Mouse (Mus musculus): ENCODE measurements around the gene Lyz1. TPM values are rescaled to one million over a fixed set of nuclear protein-coding genes. Genes with fewer than 3 reads are reported as not detected.

The Lyz1 gene
- total RNA-seq, 2 experiments from 2014 or later, result 15.0 to 32.1 TPM

Other genes starting within 250 kb of the Lyz1 start
- gene Lrrc10, start 247.5 kb downstream of the Lyz1 start, total RNA-seq (2021), result not detected
- 100 to 1,000 TPM; 211 to 254 TPM for gene Cct2, start 229.1 kb downstream of the Lyz1 start, total RNA-seq (2021)
- gene Frs2, start 144.3 kb downstream of the Lyz1 start, total RNA-seq (2021), result 10 to 100 TPM; 20.5 to 25.4 TPM
- 10 to 100 TPM; 34.5 to 43.1 TPM for gene Yeats4, start 68.4 kb downstream of the Lyz1 start, total RNA-seq (2021)
- not detected for gene 9530003J23Rik, start 54.2 kb downstream of the Lyz1 start, total RNA-seq (2021)
- 100 to 1,000 TPM; 173 to 444 TPM for gene Lyz2, start 10.5 kb downstream of the Lyz1 start, total RNA-seq (2021)
- 10 to 100 TPM; 79.2 to 79.5 TPM for gene Cpsf6, start 87.1 kb upstream of the Lyz1 start, total RNA-seq (2021)